Comparison of ENCODE assay signal across 16 mouse cellular contexts in genomic region chr13:71481205-71481604, GRCm38 (mm10).
"Had no signal": no experiment of that assay in that cellular context is flagged by ENCODE, and none has a peak within 500 bp of the region (broad histone marks: within the 10 kb centered on the region; RNA-seq: fewer than 3 reads in every experiment).

No protein-coding gene starts in this region.

- H3K36me3 ChIP-seq: neural tube, embryonic 13.5 days; neural tube, embryonic 15.5 days; stomach, embryonic 15.5 days had no signal

- H3K4me3 ChIP-seq: neural tube, embryonic 13.5 days; neural tube, embryonic 15.5 days; stomach, embryonic 15.5 days had no signal

- H3K9ac ChIP-seq: neural tube, embryonic 13.5 days; neural tube, embryonic 15.5 days; stomach, embryonic 15.5 days had no signal

- DNase-seq: retina, postnatal 1 day; right cerebral cortex, adult 18-20 months; right cerebral cortex, postnatal 14 days; right cerebral cortex, postnatal 25 days; right cerebral cortex, postnatal 4 days; spleen, adult 18-20 months; thymus, adult 18-20 months; thymus, adult 2 months; thymus, postnatal 14 days; thymus, postnatal 25 days; thymus, postnatal 36 days; thymus, postnatal 4 days had no signal

- H3K4me1 ChIP-seq: neural tube, embryonic 13.5 days; neural tube, embryonic 15.5 days; stomach, embryonic 15.5 days had no signal

- H3K27me3 ChIP-seq: neural tube, embryonic 13.5 days; neural tube, embryonic 15.5 days; stomach, embryonic 15.5 days had no signal

- H3K4me2 ChIP-seq: neural tube, embryonic 13.5 days; neural tube, embryonic 15.5 days; stomach, embryonic 15.5 days had no signal

- H3K9me3 ChIP-seq: neural tube, embryonic 13.5 days; neural tube, embryonic 15.5 days; stomach, embryonic 15.5 days had no signal

- H3K27ac ChIP-seq: neural tube, embryonic 13.5 days; neural tube, embryonic 15.5 days; stomach, embryonic 15.5 days; stomach, postnatal 0 days had no signal
